Mouse (Mus musculus) liver, embryonic 13.5 days (tissue): Measurements from ENCODE around the gene Ear1. TPM values are rescaled to one million over a fixed set of nuclear protein-coding genes. Genes with fewer than 3 reads are reported as not detected.
"Not testable (repeated sequence)": the region's sequence is repeated elsewhere in the genome, so short reads cannot be mapped to it uniquely, and the experiment has no call there.

Experiments used
- ATAC-seq: fragments of 200-750 bp; cut with Nextera tagmentation; 2 replicates; pipeline ENCODE4 v1.8.0; 2017; ENCODE audit warnings: low read depth, mild to moderate bottlenecking, moderate number of reproducible peaks, moderate library complexity
- DNase-seq: peaks from one replicate; pipeline ENCODE4 v3.0.0; 2022
- H3K27ac ChIP-seq: fragments of 300-500 bp; sonication (generic); 2 replicates; pipeline ENCODE4 v1.5.1; 2015; ENCODE audit warnings: moderate library complexity, mild to moderate bottlenecking, inconsistent platforms
- H3K27me3 ChIP-seq: fragments of 300-500 bp; sonication (generic); 2 replicates; pipeline ENCODE4 v1.6.1; 2015; ENCODE audit warnings: mild to moderate bottlenecking, inconsistent platforms
- H3K36me3 ChIP-seq: fragments of 300-500 bp; sonication (generic); 2 replicates; pipeline ENCODE4 v1.6.1; 2015; ENCODE audit warnings: mild to moderate bottlenecking, inconsistent platforms
- H3K4me1 ChIP-seq: fragments of 300-500 bp; sonication (generic); replicated peaks from 2 replicates; pipeline ENCODE4 v1.6.1; 2015; ENCODE audit warnings: inconsistent platforms
- H3K4me2 ChIP-seq: fragments of 300-500 bp; sonication (generic); 2 replicates; pipeline ENCODE4 v1.6.1; 2015; ENCODE audit warnings: inconsistent platforms, mild to moderate bottlenecking, moderate library complexity
- H3K4me3 ChIP-seq: fragments of 300-500 bp; sonication (generic); replicated peaks from 2 replicates; pipeline ENCODE4 v1.5.1; 2015; ENCODE audit warnings: mild to moderate bottlenecking, inconsistent platforms
- H3K9ac ChIP-seq: fragments of 300-500 bp; sonication (generic); 2 replicates; pipeline ENCODE4 v1.6.1; 2015; ENCODE audit warnings: mild to moderate bottlenecking, inconsistent platforms
- H3K9me3 ChIP-seq: fragments of 300-500 bp; sonication (generic); replicated peaks from 2 replicates; pipeline ENCODE4 v1.6.1; 2016; ENCODE audit warnings: inconsistent platforms
- WGBS: fragments of 180-500 bp; shearing (Covaris S2); methylation state at CpG from one replicate; pipeline ENCODE4 v1.1.7; 2015; ENCODE audit not compliant: insufficient replicate concordance; 5-methylcytosine and 5-hydroxymethylcytosine counted together
- polyA plus RNA-seq: library from polyadenylated mRNA; unstranded; fragments of >200 nt; fragmentation: Nextera tagmentation; extraction: Ambion mirVana; gene quantifications from 2 replicates; pipeline ENCODE4 v1.2.1, GENCODE M21; 2015

Gene Ear1
- polyA plus RNA-seq, 1 experiment from 2014 or later = 12.0 TPM

GRCm38 (mm10) chr14:43860522-43860921 lies 14.8 kb downstream of the Ear1 start:
- not testable (repeated sequence) for H3K4me3 ChIP-seq, H3K27ac ChIP-seq, H3K36me3 ChIP-seq, H3K4me2 ChIP-seq, ATAC-seq, H3K9me3 ChIP-seq, H3K27me3 ChIP-seq, H3K9ac ChIP-seq, H3K4me1 ChIP-seq
- DNase-seq = peak; percentile 4
- 29% methylated on average over 2 of the region's 2 CpGs for WGBS

- H3K4me3 ChIP-seq, ATAC-seq, H3K9ac ChIP-seq, H3K36me3 ChIP-seq, H3K9me3 ChIP-seq, H3K4me2 ChIP-seq, DNase-seq, H3K27me3 ChIP-seq, H3K4me1 ChIP-seq, H3K27ac ChIP-seq: not testable (repeated sequence)
- WGBS = 34% methylated on average over 5 of the region's 6 CpGs
These were observed 15.9 kb downstream of the Ear1 start for GRCm38 (mm10) chr14:43859465-43859864.

- not testable (repeated sequence) for H3K4me2 ChIP-seq, H3K4me3 ChIP-seq, H3K27ac ChIP-seq, H3K4me1 ChIP-seq, H3K9me3 ChIP-seq, DNase-seq, H3K27me3 ChIP-seq, H3K36me3 ChIP-seq, ATAC-seq, H3K9ac ChIP-seq
- 57% methylated on average over 4 of the region's 4 CpGs for WGBS
These were observed 31.3 kb downstream of the Ear1 start for GRCm38 (mm10) chr14:43843949-43844573.

- not testable (repeated sequence) for ATAC-seq, H3K4me2 ChIP-seq, H3K4me3 ChIP-seq, H3K27ac ChIP-seq, H3K9me3 ChIP-seq, H3K4me1 ChIP-seq, H3K36me3 ChIP-seq, DNase-seq, H3K27me3 ChIP-seq, H3K9ac ChIP-seq
- 33% methylated on average over 1 of the region's 1 CpGs for WGBS
These were observed 34.3 kb downstream of the Ear1 start for GRCm38 (mm10) chr14:43840976-43841375.

- H3K4me3 ChIP-seq, H3K9me3 ChIP-seq, H3K27me3 ChIP-seq, H3K4me1 ChIP-seq, H3K27ac ChIP-seq, H3K36me3 ChIP-seq, ATAC-seq, H3K4me2 ChIP-seq, DNase-seq, H3K9ac ChIP-seq: not testable (repeated sequence)
- WGBS = 81% methylated on average over 2 of the region's 2 CpGs
These were observed 40.0 kb downstream of the Ear1 start for GRCm38 (mm10) chr14:43835366-43835765.

GRCm38 (mm10) chr14:43830385-43830784 lies 44.9 kb downstream of the Ear1 start:
- not testable (repeated sequence) for DNase-seq, H3K9ac ChIP-seq, H3K27ac ChIP-seq, ATAC-seq, H3K36me3 ChIP-seq, H3K27me3 ChIP-seq, H3K4me2 ChIP-seq, H3K9me3 ChIP-seq, H3K4me1 ChIP-seq, H3K4me3 ChIP-seq
- 7% methylated on average over 1 of the region's 1 CpGs for WGBS

GRCm38 (mm10) chr14:43824176-43824575 lies 51.1 kb downstream of the Ear1 start:
- H3K4me1 ChIP-seq, H3K4me3 ChIP-seq, H3K27me3 ChIP-seq, H3K9ac ChIP-seq, H3K9me3 ChIP-seq, H3K36me3 ChIP-seq, DNase-seq, H3K27ac ChIP-seq, H3K4me2 ChIP-seq: not testable (repeated sequence)
- 50% methylated on average over 6 of the region's 6 CpGs for WGBS
- peak; percentile 55 for ATAC-seq

GRCm38 (mm10) chr14:43821869-43822268 lies 53.4 kb downstream of the Ear1 start:
- H3K27ac ChIP-seq, H3K4me1 ChIP-seq, H3K4me3 ChIP-seq, H3K9me3 ChIP-seq, DNase-seq, H3K36me3 ChIP-seq, H3K4me2 ChIP-seq, H3K27me3 ChIP-seq, H3K9ac ChIP-seq: not testable (repeated sequence)
- 23% methylated on average over 1 of the region's 2 CpGs for WGBS
- ATAC-seq = peak; percentile 71; the same call in 1 of the 2 replicates

- H3K9ac ChIP-seq, H3K9me3 ChIP-seq, H3K27me3 ChIP-seq, H3K4me2 ChIP-seq, ATAC-seq, H3K36me3 ChIP-seq, H3K4me1 ChIP-seq, H3K27ac ChIP-seq, H3K4me3 ChIP-seq: not testable (repeated sequence)
- 54% methylated on average over 8 of the region's 9 CpGs for WGBS
- DNase-seq = peak; percentile 29
These were observed 62.9 kb downstream of the Ear1 start for GRCm38 (mm10) chr14:43812458-43812857.

- not testable (repeated sequence) for ATAC-seq, H3K36me3 ChIP-seq, H3K9ac ChIP-seq, H3K4me1 ChIP-seq, H3K4me2 ChIP-seq, H3K4me3 ChIP-seq, DNase-seq, H3K27ac ChIP-seq, H3K9me3 ChIP-seq, H3K27me3 ChIP-seq
- 50% methylated on average over 4 of the region's 4 CpGs for WGBS
These were observed 67.2 kb downstream of the Ear1 start for GRCm38 (mm10) chr14:43808142-43808541.

- not testable (repeated sequence) for H3K9me3 ChIP-seq, H3K27me3 ChIP-seq, DNase-seq, H3K4me1 ChIP-seq, ATAC-seq, H3K4me2 ChIP-seq, H3K27ac ChIP-seq, H3K9ac ChIP-seq, H3K4me3 ChIP-seq, H3K36me3 ChIP-seq
- 16% methylated on average over 7 of the region's 7 CpGs for WGBS
These were observed 70.9 kb downstream of the Ear1 start for GRCm38 (mm10) chr14:43804435-43804834.

GRCm38 (mm10) chr14:43796905-43797470 lies 78.3 kb downstream of the Ear1 start:
- H3K9ac ChIP-seq, ATAC-seq, H3K36me3 ChIP-seq, H3K4me1 ChIP-seq, H3K4me3 ChIP-seq, H3K27me3 ChIP-seq, H3K9me3 ChIP-seq, DNase-seq, H3K27ac ChIP-seq: not testable (repeated sequence)
- H3K4me2 ChIP-seq = peak overlapping the region; percentile 24; the same call in 1 of the 2 replicates
- 11% methylated on average over 22 of the region's 23 CpGs for WGBS
